Mouse (Mus musculus) CH12.LX (cell line): ENCODE measurements at regions not wholly inside any gene's neighbourhood (a gene's known extent, or its start where the extent isn't known, plus 50 kb on each side); places are given as distances from the start of the nearest gene placed in this dataset.

Experiments used
- DNase-seq: peaks from one replicate; pipeline ENCODE4 v3.0.0-alpha.2; 2013; ENCODE audit errors: extremely low read depth
- H3K27ac ChIP-seq: 2 replicates; pipeline ENCODE4 v1.5.1; 2012; ENCODE audit warnings: low read depth, mild to moderate bottlenecking, control low read depth, moderate library complexity; ENCODE audit not compliant: insufficient read depth
- H3K27me3 ChIP-seq: replicated peaks from 2 replicates; pipeline ENCODE3; 2012; ENCODE audit warnings: inconsistent platforms
- H3K36me3 ChIP-seq, 2 experiments: replicated peaks in 1 of 2; 2 replicates each; pipeline versions ENCODE3 to v1.6.1; 2012; ENCODE audit warnings: inconsistent platforms in 1 of 2, low read length in 1 of 2, mild to moderate bottlenecking in 1 of 2, mixed read lengths in 1 of 2, moderate library complexity in 1 of 2; ENCODE audit not compliant: control insufficient read depth in 1 of 2, insufficient read depth in 1 of 2
- H3K4me1 ChIP-seq, 2 experiments: 2 replicates each; pipeline ENCODE4 v1.6.1; 2012; ENCODE audit warnings: inconsistent platforms in 1 of 2, moderate library complexity in 1 of 2; ENCODE audit not compliant: insufficient read depth in 2 of 2, control insufficient read depth in 1 of 2
- H3K4me2 ChIP-seq: 2 replicates; pipeline ENCODE4 v1.6.1; 2012; ENCODE audit warnings: low read depth, mild to moderate bottlenecking, control low read depth; ENCODE audit not compliant: poor library complexity, insufficient read depth, severe bottlenecking
- H3K4me3 ChIP-seq, 3 experiments: fragments of 150-350 bp in 1 of 3; sonication (generic) in 1 of 3; replicated peaks in 1 of 3; 2 replicates each; pipeline versions ENCODE3 to v1.5.1; 2011 to 2012; ENCODE audit warnings: low read depth in 2 of 3, low read length in 2 of 3, mild to moderate bottlenecking in 2 of 3, moderate library complexity in 2 of 3, control low read depth in 1 of 3, improper control_type of control experiment in 1 of 3, inconsistent platforms in 1 of 3, mixed read lengths in 1 of 3; ENCODE audit not compliant: poor library complexity in 1 of 3
- H3K79me2 ChIP-seq: replicated peaks from 2 replicates; pipeline ENCODE4 v1.6.1; 2012; ENCODE audit warnings: mild to moderate bottlenecking, moderate library complexity; ENCODE audit not compliant: control insufficient read depth, poor library complexity, insufficient read depth, severe bottlenecking; ENCODE audit errors: extremely low read depth
- H3K9ac ChIP-seq: 2 replicates; pipeline ENCODE4 v1.6.1; 2012; ENCODE audit warnings: low read depth, mild to moderate bottlenecking, control low read depth, moderate library complexity; ENCODE audit not compliant: insufficient read depth
- H3K9me3 ChIP-seq: replicated peaks from 2 replicates; pipeline ENCODE3; 2012; ENCODE audit warnings: low read length, inconsistent platforms, mixed read lengths
- BHLHE40 ChIP-seq: IDR thresholded peaks from 2 replicates; pipeline ENCODE4 v1.6.1; 2011; ENCODE audit warnings: mild to moderate bottlenecking, low read depth, low read length, improper control_type of control experiment
- CHD1 ChIP-seq: IDR thresholded peaks from 2 replicates; pipeline ENCODE4 v1.6.1; 2012; ENCODE audit warnings: low read depth, low read length, improper control_type of control experiment, inconsistent platforms
- CHD2 ChIP-seq: IDR thresholded peaks from 2 replicates; pipeline ENCODE4 v1.6.1; 2011; ENCODE audit warnings: low read length, improper control_type of control experiment
- CTCF ChIP-seq, 2 experiments: IDR thresholded peaks in 1 of 2; conservative IDR thresholded peaks in 1 of 2; 2 replicates each; pipeline ENCODE4 v1.5.1; 2011 to 2012; ENCODE audit warnings: low read depth in 2 of 2, low read length in 2 of 2, improper control_type of control experiment in 1 of 2, inconsistent platforms in 1 of 2, mild to moderate bottlenecking in 1 of 2, moderate library complexity in 1 of 2
- EP300 ChIP-seq: IDR thresholded peaks from 2 replicates; pipeline ENCODE4 v1.6.1; 2011; ENCODE audit warnings: low read length, improper control_type of control experiment
- GABPA ChIP-seq: IDR thresholded peaks from 2 replicates; pipeline ENCODE4 v1.6.1; 2012; ENCODE audit warnings: low read depth, low read length, improper control_type of control experiment, inconsistent platforms; ENCODE audit not compliant: insufficient replicate concordance
- HCFC1 ChIP-seq: IDR thresholded peaks from 2 replicates; pipeline ENCODE4 v1.6.1; 2012; ENCODE audit warnings: low read depth, mild to moderate bottlenecking, inconsistent platforms, low read length, improper control_type of control experiment
- KAT2A ChIP-seq: IDR thresholded peaks from 2 replicates; pipeline ENCODE4 v1.6.1; 2012; ENCODE audit warnings: low read length, improper control_type of control experiment, inconsistent platforms; ENCODE audit not compliant: insufficient replicate concordance
- MAFK ChIP-seq: IDR thresholded peaks from 2 replicates; pipeline ENCODE4 v1.6.1; 2011; ENCODE audit warnings: low read length, improper control_type of control experiment; ENCODE audit not compliant: insufficient replicate concordance
- MAX ChIP-seq: IDR thresholded peaks from 2 replicates; pipeline ENCODE4 v1.6.1; 2011; ENCODE audit warnings: low read length, improper control_type of control experiment
- MAZ ChIP-seq: IDR thresholded peaks from 2 replicates; pipeline ENCODE4 v1.6.1; 2012; ENCODE audit warnings: low read depth, mild to moderate bottlenecking, inconsistent platforms, low read length, improper control_type of control experiment, moderate library complexity
- MEF2A ChIP-seq: IDR thresholded peaks from 2 replicates; pipeline ENCODE4 v1.6.1; 2014; ENCODE audit warnings: low read depth, mild to moderate bottlenecking, inconsistent platforms, low read length, improper control_type of control experiment, borderline replicate concordance
- MYC ChIP-seq: IDR thresholded peaks from 2 replicates; pipeline ENCODE4 v1.6.1; 2011; ENCODE audit warnings: low read depth, mild to moderate bottlenecking, improper control_type of control experiment, low read length
- PAX5 ChIP-seq: IDR thresholded peaks from 2 replicates; pipeline ENCODE4 v1.6.1; 2012; ENCODE audit warnings: low read length, inconsistent platforms, mixed read lengths
- POLR2A ChIP-seq: IDR thresholded peaks from 2 replicates; pipeline ENCODE4 v1.6.1; 2011; ENCODE audit warnings: low read depth, mild to moderate bottlenecking, improper control_type of control experiment, low read length
- RAD21 ChIP-seq: IDR thresholded peaks from 2 replicates; pipeline ENCODE4 v1.6.1; 2011; ENCODE audit warnings: low read depth, mild to moderate bottlenecking, low read length, improper control_type of control experiment, moderate library complexity
- RCOR1 ChIP-seq: conservative IDR thresholded peaks from 2 replicates; pipeline ENCODE4 v1.6.1; 2012; ENCODE audit warnings: low read depth, mild to moderate bottlenecking, inconsistent platforms, low read length, improper control_type of control experiment
- TBP ChIP-seq: conservative IDR thresholded peaks from 2 replicates; pipeline ENCODE4 v1.6.1; 2011; ENCODE audit warnings: low read depth, low read length, improper control_type of control experiment
- TCF12 ChIP-seq: IDR thresholded peaks from 2 replicates; pipeline ENCODE4 v1.6.1; 2014; ENCODE audit warnings: low read depth, mild to moderate bottlenecking, inconsistent platforms, low read length, improper control_type of control experiment
- UBTF ChIP-seq: IDR thresholded peaks from 2 replicates; pipeline ENCODE4 v1.6.1; 2012; ENCODE audit warnings: low read depth, mild to moderate bottlenecking, inconsistent platforms, low read length, improper control_type of control experiment, moderate library complexity
- USF1 ChIP-seq: IDR thresholded peaks from 2 replicates; pipeline ENCODE4 v1.6.1; 2014; ENCODE audit warnings: low read depth, mild to moderate bottlenecking, inconsistent platforms, low read length, improper control_type of control experiment
- ZC3H11A ChIP-seq: IDR thresholded peaks from 2 replicates; pipeline ENCODE4 v1.6.1; 2012; ENCODE audit warnings: low read depth, mild to moderate bottlenecking, inconsistent platforms, low read length, improper control_type of control experiment
- ZKSCAN1 ChIP-seq: IDR thresholded peaks from 2 replicates; pipeline ENCODE4 v1.6.1; 2012; ENCODE audit warnings: low read depth, inconsistent platforms, low read length, improper control_type of control experiment, borderline replicate concordance
- ZMIZ1 ChIP-seq: IDR thresholded peaks from 2 replicates; pipeline ENCODE4 v1.6.1; 2012; ENCODE audit warnings: low read depth, mild to moderate bottlenecking, inconsistent platforms, low read length, improper control_type of control experiment
- dilution Hi-C: fragments of 300-500 bp; cut with MboI; formaldehyde crosslinking; loops from 2 replicates; pipeline ENCODE4 v1.14.3; 2020; ENCODE audit warnings: low sequenced_read_pairs; ENCODE audit not compliant: extremely low pct_unique_long_range_greater_than_20kb, extremely low pct_ligation_motif_present
- in situ Hi-C: fragments of 300-500 bp; cut with MboI; formaldehyde crosslinking; loops from 3 replicates; pipeline ENCODE4 v1.14.3; 2019; ENCODE audit warnings: low sequenced_read_pairs, low pct_ligation_motif_present, low pct_unique_long_range_greater_than_20kb, mixed read lengths

GRCm38 (mm10) chr19:16044169-16044568 lies 59.4 kb upstream of the Cep78 start:
- peaks cover 0 to 4% of the 10 kb centered on the region in 2 experiments; a peak in 1 of 4 replicates for H3K4me1 ChIP-seq
- H3K9me3 ChIP-seq: no peaks in the 10 kb centered on the region
- H3K36me3 ChIP-seq: no peaks in the 10 kb centered on the region
- H3K4me2 ChIP-seq: no peak overlapping the region
- in situ Hi-C loops (no loop called here), dilution Hi-C loops (no loop called here)
- no peak for TF ChIP-seq CTCF (conservative IDR thresholded peaks at IDR 0.05 in 1 of 2, IDR thresholded peaks at IDR 0.05 in 1 of 2; ENCODE audit: low read depth in 2 of 2, low read length in 2 of 2)
- TF ChIP-seq MAX: no peak
- no peak for TF ChIP-seq MAFK
- no peak for TF ChIP-seq TBP
- TF ChIP-seq PAX5: no peak
- TF ChIP-seq ZMIZ1: no peak
- no peak for TF ChIP-seq ZC3H11A
- TF ChIP-seq USF1: no peak
- TF ChIP-seq MYC: no peak
- no peak for TF ChIP-seq RCOR1
- TF ChIP-seq MEF2A: no peak
- TF ChIP-seq TCF12: no peak
- TF ChIP-seq POLR2A: no peak
- no peak for TF ChIP-seq KAT2A
- no peak for TF ChIP-seq MAZ
- TF ChIP-seq CHD2: no peak
- no peak for TF ChIP-seq ZKSCAN1
- no peak for DNase-seq
- H3K79me2 ChIP-seq: no peaks in the 10 kb centered on the region
- no peak overlapping the region for H3K4me3 ChIP-seq
- no peak overlapping the region for H3K27ac ChIP-seq
- H3K27me3 ChIP-seq: no peaks in the 10 kb centered on the region
- H3K9ac ChIP-seq: no peak overlapping the region

GRCm38 (mm10) chr19:16043007-16043406 lies 58.2 kb upstream of the Cep78 start:
- TF ChIP-seq ZC3H11A (no peak), UBTF (no peak), HCFC1 (no peak), CHD1 (no peak), KAT2A (no peak), MAFK (no peak), MAX (no peak), GABPA (no peak), BHLHE40 (no peak), TCF12 (no peak), RAD21 (no peak), EP300 (no peak)
- peaks cover 0 to 4% of the 10 kb centered on the region in 2 experiments; a peak in 1 of 4 replicates for H3K4me1 ChIP-seq
- no peaks in the 10 kb centered on the region for H3K36me3 ChIP-seq
- H3K4me3 ChIP-seq: no peak overlapping the region
- no peaks in the 10 kb centered on the region for H3K79me2 ChIP-seq
- H3K27ac ChIP-seq: no peak overlapping the region
- H3K9ac ChIP-seq: no peak overlapping the region
- in situ Hi-C loops: no loop called here
- DNase-seq: no peak
- no peak overlapping the region for H3K4me2 ChIP-seq
- H3K27me3 ChIP-seq: no peaks in the 10 kb centered on the region
- dilution Hi-C loops: no loop called here
- no peaks in the 10 kb centered on the region for H3K9me3 ChIP-seq
